In the genomic region with DNA sequence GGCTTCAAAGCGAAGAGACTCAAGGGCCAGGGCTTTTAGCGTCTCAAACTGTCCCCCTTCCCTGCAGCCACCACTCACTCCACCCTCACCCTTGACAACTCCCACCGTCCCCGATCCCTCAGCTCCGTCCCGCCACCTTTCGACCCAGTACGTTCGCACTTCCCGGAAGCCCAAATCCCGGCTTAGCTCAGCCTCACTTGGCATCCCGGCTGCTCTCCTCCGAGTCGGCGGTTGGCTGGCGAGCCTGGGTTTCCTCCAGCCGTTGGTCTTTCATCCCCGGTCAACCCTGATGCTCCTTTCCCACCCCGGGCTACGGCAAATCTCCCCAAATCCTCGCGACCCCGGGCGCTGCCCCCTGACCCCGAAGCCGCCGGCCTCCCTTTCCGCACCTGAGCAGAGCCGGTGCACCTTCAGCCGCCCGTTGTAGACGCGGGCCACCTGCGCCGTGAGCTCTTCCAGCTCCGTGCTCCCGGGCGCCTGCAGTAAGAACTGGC, we compare ENCODE assay signal across 8 mouse cellular contexts. TPM values are rescaled to one million over a fixed set of nuclear protein-coding genes. Genes with fewer than 3 reads are reported as not detected.
DNase-seq lines count a peak whose midpoint lies in the region; ATAC-seq lines count a peak whose summit lies in the region.

No protein-coding gene starts in this region.

- H3K9me3 ChIP-seq in erythroblast, embryonic 14.5 days (ENCODE audit: control insufficient read depth, low read length), result no peaks in the 10 kb centered on the region
- H3K9me3 ChIP-seq in heart, embryonic 16.5 days (replicated peaks; ENCODE audit: control insufficient read depth, low read length), result no peaks in the 10 kb centered on the region

- H3K4me2 ChIP-seq in heart, embryonic 16.5 days (ENCODE audit: low read depth, low read length), result peak overlapping the region; percentile 92

- ATAC-seq in heart, embryonic 16.5 days (replicated peaks; ENCODE audit: extremely low read depth, insufficient read depth, low FRiP score), result peak; percentile 53

- H3K9ac ChIP-seq in heart, embryonic 16.5 days (ENCODE audit: low read length), result peak overlapping the region; percentile 90

- H3K4me1 ChIP-seq in erythroblast, embryonic 14.5 days (ENCODE audit: control insufficient read depth), result peaks cover 25% of the 10 kb centered on the region
- peaks cover 8% of the 10 kb centered on the region for H3K4me1 ChIP-seq in heart, embryonic 16.5 days (ENCODE audit: control insufficient read depth, insufficient read depth, low read length)

- WGBS in heart, embryonic 16.5 days, result under 1% methylated on average over 36 of the region's 38 CpGs

- peaks cover 45% of the 10 kb centered on the region for H3K36me3 ChIP-seq in erythroblast, embryonic 14.5 days (ENCODE audit: control insufficient read depth)
- peaks cover 11% of the 10 kb centered on the region; the same call in 1 of the 2 replicates for H3K36me3 ChIP-seq in heart, embryonic 16.5 days (ENCODE audit: control insufficient read depth, insufficient read depth)

- H3K27ac ChIP-seq in heart, embryonic 16.5 days (ENCODE audit: low read length), result peak overlapping the region; percentile 91

- peak overlapping the region; percentile 92 for H3K4me3 ChIP-seq in erythroblast, embryonic 14.5 days (replicated peaks)
- peak overlapping the region; percentile 92 for H3K4me3 ChIP-seq in heart, embryonic 16.5 days (ENCODE audit: low read length)

- no peaks in the 10 kb centered on the region for H3K27me3 ChIP-seq in erythroblast, embryonic 14.5 days (ENCODE audit: control insufficient read depth)
- no peaks in the 10 kb centered on the region for H3K27me3 ChIP-seq in heart, embryonic 16.5 days (ENCODE audit: control insufficient read depth, insufficient read depth, low read length)

- DNase-seq in kidney, adult 11 months, result peak; percentile 59
- DNase-seq in kidney, adult 18-20 months, result no peak
- DNase-seq in adrenal gland, adult 18-20 months (ENCODE audit: low spot score in 2 of 2), result peak; percentile 58 to 62
- DNase-seq in kidney, postnatal 36 days, result peak; percentile 62 to 78
- peak; percentile 55 for DNase-seq in lung, postnatal 25 days (ENCODE audit: low spot score)
- DNase-seq in retina, postnatal 7 days (ENCODE audit: low read depth, low spot score), result peak; percentile 65

RNA-seq across cellular contexts. Expression of gene Cfap298, which starts 0.7 kb away (rescaled TPM):
- 10 to 100 TPM; 27.5 to 37.6 TPM for total RNA-seq in adrenal gland, adult 18-20 months (2021)
- polyA plus RNA-seq in erythroblast, embryonic 14.5 days (2012), result 1.9 and 2.1 TPM in 2 replicates
- polyA plus RNA-seq in heart, embryonic 16.5 days (2015; fragmentation: Nextera tagmentation; extraction: Ambion mirVana), result 48.2 and 54.4 TPM in 2 replicates

Comparison
In these comparisons a context has a peak if more than half of its experiments do, and no peak if none do; other contexts are left out.
1. RNA of gene Cfap298, which starts 0.7 kb away (polyA plus RNA-seq): 48.2 to 54.4 TPM in heart, embryonic 16.5 days; 1.9 to 2.1 TPM in erythroblast, embryonic 14.5 days; every median in the first group is over 10 times any median in the second.